Mouse (Mus musculus) gastrocnemius, adult 2 months (tissue): ENCODE results near the gene Vmn1r94. TPM values are rescaled to one million over a fixed set of nuclear protein-coding genes. Genes with fewer than 3 reads are reported as not detected.
"Not testable (repeated sequence)": the region's sequence is repeated elsewhere in the genome, so short reads cannot be mapped to it uniquely, and the experiment has no call there.

ENCODE experiments used
- DNase-seq: peaks from one replicate; pipeline ENCODE4 v3.0.0; 2022
- H3K27ac ChIP-seq: fragments of 200-600 bp; 2 replicates; pipeline ENCODE4 v1.8.1; 2022; ENCODE audit warnings: mild to moderate bottlenecking
- H3K4me3 ChIP-seq: fragments of 200-600 bp; 2 replicates; pipeline ENCODE4 v1.8.1; 2022; ENCODE audit warnings: mild to moderate bottlenecking, moderate library complexity
- intact Hi-C: fragments of 180-260 bp; cut with DNase I; formaldehyde crosslinking; loops from one replicate; pipeline ENCODE4 v1.15.1; 2025
- long read RNA-seq, 2 experiments: library from polyadenylated mRNA; stranded (forward); transcript quantifications; one replicate each; pipeline ENCODE4 v2.0.0; 2021
- total RNA-seq, 2 experiments: library from RNA; stranded (reverse); gene quantifications; 2 replicates each; pipeline ENCODE4 v1.2.3; 2021

Vmn1r94 gene
- not detected for total RNA-seq
- long read RNA-seq, experiment 1, result 0 reads
- long read RNA-seq, experiment 2, result 0 reads

GRCm38 (mm10) chr7:20168277-20168676 is at the start of gene Vmn1r94:
TSS of gene Vmn1r94 (minus strand) at chr7:20168377.
- H3K27ac ChIP-seq, DNase-seq, H3K4me3 ChIP-seq, intact Hi-C loops: not testable (repeated sequence)

GRCm38 (mm10) chr7:20205507-20205906 is 37.3 kb upstream of the Vmn1r94 start, which contains the start of gene Gm6164:
TSS of gene Gm6164 (minus strand) at chr7:20205607.
- intact Hi-C loops, DNase-seq, H3K27ac ChIP-seq, H3K4me3 ChIP-seq: not testable (repeated sequence)

GRCm38 (mm10) chr7:20193410-20193809 is 25.2 kb upstream of the Vmn1r94 start, which contains the start of gene Vmn1r95:
TSS of gene Vmn1r95 (plus strand) at chr7:20193710.
- H3K4me3 ChIP-seq, H3K27ac ChIP-seq, intact Hi-C loops, DNase-seq: not testable (repeated sequence)

GRCm38 (mm10) chr7:20138988-20139387 is 29.2 kb downstream of the Vmn1r94 start, which contains the start of gene Vmn1r93:
TSS of gene Vmn1r93 (minus strand) at chr7:20139088.
- intact Hi-C loops, result not testable (repeated sequence)

GRCm38 (mm10) chr7:20122479-20122878 is 45.7 kb downstream of the Vmn1r94 start, which contains the start of gene Gm16442:
TSS of gene Gm16442 (minus strand) at chr7:20122579.
- H3K27ac ChIP-seq, intact Hi-C loops, H3K4me3 ChIP-seq, DNase-seq: not testable (repeated sequence)

More at GRCm38 (mm10) chr7:20138988-20139387, 29.2 kb downstream of the Vmn1r94 start, which contains the start of gene Vmn1r93:
- not testable (repeated sequence) for H3K27ac ChIP-seq, H3K4me3 ChIP-seq, DNase-seq

Other genes starting within 250 kb of the Vmn1r94 start
- 1 to 10 TPM; 5.9 to 6.3 TPM for gene Pvr, start 247.2 kb downstream of the Vmn1r94 start, total RNA-seq
- not detected for gene Igsf23, start 217.6 kb downstream of the Vmn1r94 start, total RNA-seq
- not detected for gene Ceacam20, start 203.0 kb downstream of the Vmn1r94 start, total RNA-seq
- not detected for gene Nlrp9b, start 176.9 kb downstream of the Vmn1r94 start, total RNA-seq
- gene Vmn1r91, start 68.7 kb downstream of the Vmn1r94 start, total RNA-seq, result not detected
- gene Gm16442, start 45.8 kb downstream of the Vmn1r94 start, total RNA-seq, result not detected
- gene Vmn1r93, start 29.3 kb downstream of the Vmn1r94 start, total RNA-seq, result not detected
- gene Vmn1r95, start 25.3 kb upstream of the Vmn1r94 start, total RNA-seq, result not detected
- not detected for gene Gm6164, start 37.2 kb upstream of the Vmn1r94 start, total RNA-seq
- gene Gm4498, start 65.5 kb upstream of the Vmn1r94 start, total RNA-seq, result not detected
- gene Gm5890, start 94.5 kb upstream of the Vmn1r94 start, total RNA-seq, result not detected
- not detected for gene Gm4133, start 165.7 kb upstream of the Vmn1r94 start, total RNA-seq
- not detected for gene Gm5728, start 207.0 kb upstream of the Vmn1r94 start, total RNA-seq
- gene Vmn1r100, start 249.6 kb upstream of the Vmn1r94 start, total RNA-seq, result not detected